Mouse (Mus musculus): Measurements from ENCODE around the gene Mipol1. TPM values are rescaled to one million over a fixed set of nuclear protein-coding genes. Genes with fewer than 3 reads are reported as not detected.

The Mipol1 gene
- polyA plus RNA-seq, 1 experiment from 2014 or later: 8.7 TPM

DNA sequence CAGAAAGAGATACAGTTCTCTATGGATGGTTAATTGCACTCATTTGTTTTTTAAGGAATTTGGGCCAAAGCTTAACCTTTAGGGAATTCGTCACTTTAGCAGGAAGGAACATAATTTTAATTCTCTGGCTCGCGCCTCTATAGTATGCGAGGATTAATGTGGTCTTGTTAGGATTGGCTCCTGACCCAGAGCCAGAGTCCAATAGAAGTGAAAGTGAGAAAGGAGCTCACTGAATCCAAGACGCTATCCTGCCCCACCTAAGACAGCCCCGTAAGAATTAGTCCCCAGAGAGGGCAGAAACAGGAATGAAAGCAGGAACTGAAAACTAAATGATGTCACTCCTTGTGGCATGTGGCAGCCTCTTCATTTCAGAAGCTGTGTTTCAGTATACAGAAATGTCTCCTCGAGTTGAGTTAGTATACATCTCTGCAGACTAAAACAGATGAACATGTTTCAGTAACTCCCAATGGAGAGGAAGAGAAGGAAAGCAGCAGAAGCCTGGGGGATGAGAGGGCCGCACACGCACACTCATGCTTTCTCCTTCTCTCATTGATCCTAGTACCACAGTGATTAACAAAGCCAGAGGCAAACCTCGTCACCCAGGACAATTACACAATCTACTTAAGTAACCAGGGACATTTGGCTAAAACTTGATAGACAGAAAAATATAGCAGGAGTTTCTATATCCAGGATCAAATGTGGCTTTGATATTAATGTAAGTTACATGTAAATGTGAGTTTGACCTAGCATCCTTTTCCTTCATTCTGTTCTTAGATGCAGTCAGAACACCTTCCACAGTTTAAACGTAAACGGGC lies 234.5 kb downstream of the Mipol1 start:
- H3K4me2 ChIP-seq: no peak overlapping the region
- no peaks in the 10 kb centered on the region for H3K4me1 ChIP-seq (ENCODE audit: control insufficient read depth, insufficient read depth, low read length)
- H3K27me3 ChIP-seq (ENCODE audit: control insufficient read depth, insufficient read depth, low read length): no peaks in the 10 kb centered on the region
- no peak overlapping the region for H3K9ac ChIP-seq (ENCODE audit: low read depth, low read length)
- 72% methylated on average over 12 of the region's 12 CpGs for WGBS (ENCODE audit: insufficient replicate concordance)
- no peak overlapping the region for H3K4me3 ChIP-seq (ENCODE audit: low read depth, low read length)
- H3K36me3 ChIP-seq (ENCODE audit: control insufficient read depth, insufficient read depth, low read length): no peaks in the 10 kb centered on the region
- ATAC-seq (replicated peaks; ENCODE audit: insufficient number of reproducible peaks, low FRiP score, low TSS enrichment): no peak
- H3K27ac ChIP-seq (ENCODE audit: low read depth, low read length): no peak overlapping the region
- H3K9me3 ChIP-seq (replicated peaks; ENCODE audit: control insufficient read depth, low read length): no peaks in the 10 kb centered on the region

DNA sequence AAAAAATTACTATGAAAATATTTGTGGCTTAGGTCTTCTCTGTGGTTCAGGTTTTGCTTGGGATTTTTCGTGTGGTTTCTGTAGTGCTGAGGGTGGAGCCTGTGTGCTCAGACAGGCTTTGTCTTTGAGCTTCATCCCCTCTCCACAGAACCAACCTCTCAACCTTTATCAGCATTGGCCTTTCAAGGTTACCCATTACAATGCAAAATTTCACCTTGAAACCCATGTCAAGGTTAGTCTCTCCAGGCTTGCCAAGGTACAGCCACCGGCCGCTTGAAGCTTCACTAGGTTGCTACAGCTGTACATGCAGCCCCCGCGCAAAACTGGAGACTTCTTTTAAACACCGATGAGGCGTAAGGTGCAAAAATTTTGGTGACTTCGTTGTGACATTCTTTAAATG lies 241.6 kb downstream of the Mipol1 start:
- Histone ChIP-seq H3K9me3 (replicated peaks; ENCODE audit: control insufficient read depth, low read length) (no peaks in the 10 kb centered on the region), H3K27me3 (ENCODE audit: control insufficient read depth, insufficient read depth, low read length) (no peaks in the 10 kb centered on the region), H3K27ac (ENCODE audit: low read depth, low read length) (no peak overlapping the region), H3K36me3 (ENCODE audit: control insufficient read depth, insufficient read depth, low read length) (no peaks in the 10 kb centered on the region), H3K4me2 (no peak overlapping the region), H3K9ac (ENCODE audit: low read depth, low read length) (no peak overlapping the region), H3K4me3 (ENCODE audit: low read depth, low read length) (no peak overlapping the region), H3K4me1 (ENCODE audit: control insufficient read depth, insufficient read depth, low read length) (no peaks in the 10 kb centered on the region)
- WGBS (ENCODE audit: insufficient replicate concordance): 85% methylated on average over 8 of the region's 8 CpGs
- no peak for ATAC-seq (replicated peaks; ENCODE audit: insufficient number of reproducible peaks, low FRiP score, low TSS enrichment)

DNA sequence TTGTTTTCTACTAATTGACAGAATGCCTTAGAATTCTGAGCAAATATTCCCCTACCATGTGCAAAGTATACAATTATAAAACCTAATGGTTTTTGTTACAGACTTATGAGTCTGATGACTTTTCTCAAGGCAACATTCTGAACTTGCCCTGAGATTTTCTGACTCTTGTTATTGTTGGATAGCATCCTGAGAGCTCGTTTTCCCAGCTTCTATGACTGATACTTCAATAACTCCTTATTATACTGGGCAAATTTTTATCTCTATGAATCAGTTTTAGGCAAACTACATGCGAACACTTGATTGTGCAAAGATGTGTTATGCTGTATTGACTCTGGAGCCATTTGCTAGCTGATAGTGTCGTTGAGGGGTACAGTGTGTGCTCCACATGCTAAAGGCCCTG lies 246.6 kb downstream of the Mipol1 start:
- Histone ChIP-seq H3K4me2 (no peak overlapping the region), H3K4me1 (ENCODE audit: control insufficient read depth, insufficient read depth, low read length) (no peaks in the 10 kb centered on the region), H3K4me3 (ENCODE audit: low read depth, low read length) (no peak overlapping the region), H3K36me3 (ENCODE audit: control insufficient read depth, insufficient read depth, low read length) (no peaks in the 10 kb centered on the region), H3K9me3 (replicated peaks; ENCODE audit: control insufficient read depth, low read length) (no peaks in the 10 kb centered on the region), H3K9ac (ENCODE audit: low read depth, low read length) (no peak overlapping the region), H3K27ac (ENCODE audit: low read depth, low read length) (no peak overlapping the region), H3K27me3 (ENCODE audit: control insufficient read depth, insufficient read depth, low read length) (no peaks in the 10 kb centered on the region)
- ATAC-seq (replicated peaks; ENCODE audit: insufficient number of reproducible peaks, low FRiP score, low TSS enrichment): no peak
- 69% methylated on average over 3 of the region's 3 CpGs for WGBS (ENCODE audit: insufficient replicate concordance)

DNA sequence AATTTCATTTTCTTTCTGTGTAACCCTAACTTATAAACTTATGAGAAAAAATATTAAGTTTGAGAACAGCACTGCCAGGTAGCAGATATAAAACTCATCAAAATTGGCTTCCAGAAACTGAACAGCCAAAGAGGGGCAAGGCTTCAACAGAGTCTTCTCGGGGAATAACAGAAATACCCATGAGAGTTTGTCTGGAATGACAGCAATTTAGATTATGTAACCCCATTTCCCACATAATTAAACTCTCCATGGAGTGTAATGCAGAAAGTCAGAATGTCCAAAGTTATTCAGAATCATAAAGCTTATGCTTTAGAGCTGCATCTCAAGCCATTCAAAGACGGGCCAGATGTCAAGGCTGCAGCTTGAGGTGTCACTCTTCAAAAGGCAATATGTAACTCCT lies 251.6 kb downstream of the Mipol1 start:
- Histone ChIP-seq H3K9me3 (replicated peaks; ENCODE audit: control insufficient read depth, low read length) (no peaks in the 10 kb centered on the region), H3K4me2 (no peak overlapping the region), H3K4me1 (ENCODE audit: control insufficient read depth, insufficient read depth, low read length) (no peaks in the 10 kb centered on the region), H3K27ac (ENCODE audit: low read depth, low read length) (no peak overlapping the region), H3K9ac (ENCODE audit: low read depth, low read length) (no peak overlapping the region), H3K27me3 (ENCODE audit: control insufficient read depth, insufficient read depth, low read length) (no peaks in the 10 kb centered on the region), H3K4me3 (ENCODE audit: low read depth, low read length) (no peak overlapping the region), H3K36me3 (ENCODE audit: control insufficient read depth, insufficient read depth, low read length) (no peaks in the 10 kb centered on the region)
- 63% methylated on average over 2 of the region's 2 CpGs for WGBS (ENCODE audit: insufficient replicate concordance)
- no peak for ATAC-seq (replicated peaks; ENCODE audit: insufficient number of reproducible peaks, low FRiP score, low TSS enrichment)

DNA sequence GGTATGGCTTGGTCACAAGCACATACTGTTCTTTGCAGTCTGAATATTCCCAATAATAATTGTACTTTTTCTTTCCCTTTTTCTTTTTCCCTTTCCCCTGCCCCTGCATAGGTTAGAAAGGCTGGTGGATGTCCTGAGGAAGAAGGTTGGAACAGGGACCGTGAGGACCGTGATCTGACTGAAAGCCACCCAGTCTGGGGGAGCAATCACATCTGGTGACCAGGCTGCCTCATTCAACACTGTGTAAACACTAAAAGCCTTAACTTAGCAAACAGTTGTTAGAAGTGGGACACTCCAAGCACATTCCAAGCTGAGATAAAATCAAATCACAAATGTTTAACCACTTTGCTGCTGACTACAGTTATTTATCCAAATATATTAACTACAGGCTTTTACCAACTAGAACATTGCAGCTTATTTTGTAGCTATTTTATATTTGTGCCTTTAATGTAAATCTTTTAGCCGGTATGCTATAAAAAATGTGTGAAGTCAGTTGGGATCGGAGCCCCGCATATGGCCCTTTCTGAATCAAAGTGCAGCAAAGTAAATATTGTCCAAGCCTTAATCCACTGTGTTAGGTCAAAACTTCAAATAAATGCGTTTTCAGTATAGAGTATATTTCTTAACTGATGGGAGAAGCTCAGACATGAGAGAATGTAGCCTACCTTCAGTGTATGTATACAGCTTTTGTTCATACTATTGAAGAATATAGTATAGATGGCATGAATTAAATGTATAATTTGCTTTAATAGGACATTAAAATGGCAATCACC lies 266.3 kb downstream of the Mipol1 start:
- 59% methylated on average over 6 of the region's 6 CpGs for WGBS (ENCODE audit: insufficient replicate concordance)
- no peak overlapping the region for H3K9ac ChIP-seq (ENCODE audit: low read depth, low read length)
- ATAC-seq (replicated peaks; ENCODE audit: insufficient number of reproducible peaks, low FRiP score, low TSS enrichment): no peak
- no peaks in the 10 kb centered on the region for H3K9me3 ChIP-seq (replicated peaks; ENCODE audit: control insufficient read depth, low read length)
- H3K36me3 ChIP-seq (ENCODE audit: control insufficient read depth, insufficient read depth, low read length): no peaks in the 10 kb centered on the region
- H3K4me2 ChIP-seq: no peak overlapping the region
- no peaks in the 10 kb centered on the region for H3K4me1 ChIP-seq (ENCODE audit: control insufficient read depth, insufficient read depth, low read length)
- H3K27me3 ChIP-seq (ENCODE audit: control insufficient read depth, insufficient read depth, low read length): no peaks in the 10 kb centered on the region
- no peak overlapping the region for H3K27ac ChIP-seq (ENCODE audit: low read depth, low read length)
- H3K4me3 ChIP-seq (ENCODE audit: low read depth, low read length): no peak overlapping the region

DNA sequence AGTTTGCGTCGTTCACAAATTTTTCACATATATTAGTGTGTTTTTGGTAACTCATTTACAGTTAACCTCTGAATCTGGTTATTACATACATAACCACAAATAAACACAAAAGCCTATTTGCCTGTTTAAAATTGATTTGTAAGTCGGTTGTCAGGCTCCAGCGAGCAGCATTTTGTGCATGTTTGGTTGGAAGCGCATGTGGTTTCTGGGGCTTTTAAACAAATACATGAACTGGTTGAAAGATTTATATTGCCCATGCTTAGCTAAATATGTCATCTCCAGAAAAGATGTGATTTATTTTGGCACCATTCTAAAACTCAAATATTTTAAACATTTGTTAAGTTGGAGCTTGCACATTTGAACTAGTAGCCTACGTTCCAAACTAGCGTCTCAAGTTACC lies 270.0 kb downstream of the Mipol1 start:
- Histone ChIP-seq H3K36me3 (ENCODE audit: control insufficient read depth, insufficient read depth, low read length) (no peaks in the 10 kb centered on the region), H3K9me3 (replicated peaks; ENCODE audit: control insufficient read depth, low read length) (no peaks in the 10 kb centered on the region), H3K4me3 (ENCODE audit: low read depth, low read length) (no peak overlapping the region), H3K9ac (ENCODE audit: low read depth, low read length) (no peak overlapping the region), H3K4me2 (no peak overlapping the region), H3K27ac (ENCODE audit: low read depth, low read length) (no peak overlapping the region), H3K27me3 (ENCODE audit: control insufficient read depth, insufficient read depth, low read length) (no peaks in the 10 kb centered on the region), H3K4me1 (ENCODE audit: control insufficient read depth, insufficient read depth, low read length) (no peaks in the 10 kb centered on the region)
- 84% methylated on average over 7 of the region's 7 CpGs for WGBS (ENCODE audit: insufficient replicate concordance)
- no peak for ATAC-seq (replicated peaks; ENCODE audit: insufficient number of reproducible peaks, low FRiP score, low TSS enrichment)

DNA sequence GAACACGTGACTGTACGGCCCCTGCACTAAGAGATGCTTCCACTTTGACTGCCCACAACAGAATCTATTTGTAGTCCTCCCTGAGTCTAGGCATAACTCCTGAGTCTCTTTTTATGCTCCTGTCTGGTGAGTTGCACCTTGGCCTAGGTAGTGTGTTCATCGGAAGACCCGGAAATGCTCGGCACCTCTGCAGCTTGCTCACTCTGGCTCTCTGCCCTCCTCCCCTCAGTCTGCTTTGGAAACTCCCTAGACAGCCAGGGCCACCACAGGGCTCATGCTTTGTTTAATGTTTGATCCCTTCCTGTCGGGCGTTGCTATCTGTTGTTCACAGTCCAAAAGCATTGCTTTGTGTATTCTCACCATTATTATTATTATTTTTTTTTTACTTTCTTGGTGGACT lies 275.1 kb downstream of the Mipol1 start:
- Histone ChIP-seq H3K9me3 (replicated peaks; ENCODE audit: control insufficient read depth, low read length) (no peaks in the 10 kb centered on the region), H3K4me2 (no peak overlapping the region), H3K36me3 (ENCODE audit: control insufficient read depth, insufficient read depth, low read length) (no peaks in the 10 kb centered on the region), H3K27ac (ENCODE audit: low read depth, low read length) (no peak overlapping the region), H3K27me3 (ENCODE audit: control insufficient read depth, insufficient read depth, low read length) (no peaks in the 10 kb centered on the region), H3K4me1 (ENCODE audit: control insufficient read depth, insufficient read depth, low read length) (no peaks in the 10 kb centered on the region), H3K9ac (ENCODE audit: low read depth, low read length) (no peak overlapping the region), H3K4me3 (ENCODE audit: low read depth, low read length) (no peak overlapping the region)
- no peak for ATAC-seq (replicated peaks; ENCODE audit: insufficient number of reproducible peaks, low FRiP score, low TSS enrichment)
- WGBS (ENCODE audit: insufficient replicate concordance): 69% methylated on average over 7 of the region's 7 CpGs

DNA sequence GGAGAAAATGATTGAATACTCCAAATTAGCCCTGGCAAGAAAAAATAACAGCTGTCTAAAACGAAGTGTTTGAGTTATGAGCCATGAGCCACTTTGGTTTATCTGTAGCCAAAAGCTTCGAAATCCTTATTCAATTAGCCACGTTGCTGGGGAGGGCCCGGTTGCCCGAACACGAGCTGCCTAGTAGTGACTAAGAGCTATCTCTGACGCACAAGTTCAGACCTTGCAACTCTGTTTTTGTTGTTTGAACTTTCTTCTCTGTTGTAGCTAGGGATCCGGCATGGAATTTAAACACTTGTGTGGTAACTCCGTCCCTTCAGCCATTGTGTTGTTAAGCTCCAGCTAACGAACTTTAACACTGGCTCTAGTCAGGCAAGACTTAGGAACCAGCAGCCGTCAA lies 278.7 kb downstream of the Mipol1 start:
- H3K4me1 ChIP-seq (ENCODE audit: control insufficient read depth, insufficient read depth, low read length): no peaks in the 10 kb centered on the region
- no peak overlapping the region for H3K4me2 ChIP-seq
- H3K27me3 ChIP-seq (ENCODE audit: control insufficient read depth, insufficient read depth, low read length): no peaks in the 10 kb centered on the region
- H3K36me3 ChIP-seq (ENCODE audit: control insufficient read depth, insufficient read depth, low read length): no peaks in the 10 kb centered on the region
- ATAC-seq (replicated peaks; ENCODE audit: insufficient number of reproducible peaks, low FRiP score, low TSS enrichment): no peak
- no peaks in the 10 kb centered on the region for H3K9me3 ChIP-seq (replicated peaks; ENCODE audit: control insufficient read depth, low read length)
- no peak overlapping the region for H3K4me3 ChIP-seq (ENCODE audit: low read depth, low read length)
- no peak overlapping the region for H3K9ac ChIP-seq (ENCODE audit: low read depth, low read length)
- H3K27ac ChIP-seq (ENCODE audit: low read depth, low read length): no peak overlapping the region
- WGBS (ENCODE audit: insufficient replicate concordance): 57% methylated on average over 11 of the region's 11 CpGs
